Mouse (Mus musculus) MEL (cell line): ENCODE measurements around the gene Capn3. TPM values are rescaled to one million over a fixed set of nuclear protein-coding genes. Genes with fewer than 3 reads are reported as not detected.

Source experiments
- DNase-seq: peaks from one replicate; pipeline ENCODE4 v3.0.0; 2011; ENCODE audit warnings: low read depth, low spot score
- H3K27ac ChIP-seq: 2 replicates; pipeline ENCODE4 v1.5.1; 2012; ENCODE audit warnings: low read depth, mild to moderate bottlenecking, control low read depth, low read length, moderate library complexity; ENCODE audit not compliant: control insufficient read depth
- H3K27me3 ChIP-seq, 2 experiments: fragments of 150-350 bp in 1 of 2; sonication (generic) in 1 of 2; 2 replicates each; pipeline ENCODE4 v1.6.1; 2012; ENCODE audit warnings: low read length in 2 of 2, mild to moderate bottlenecking in 2 of 2, improper control_type of control experiment in 1 of 2, moderate library complexity in 1 of 2; ENCODE audit not compliant: insufficient read depth in 2 of 2, control insufficient read depth in 1 of 2
- H3K36me3 ChIP-seq, 2 experiments: 2 replicates each; pipeline ENCODE4 v1.6.1; 2012 to 2014; ENCODE audit warnings: low read length in 2 of 2, improper control_type of control experiment in 1 of 2, inconsistent platforms in 1 of 2, mild to moderate bottlenecking in 1 of 2; ENCODE audit not compliant: insufficient read depth in 2 of 2, control insufficient read depth in 1 of 2
- H3K4me1 ChIP-seq, 2 experiments: fragments of 150-350 bp in 1 of 2; sonication (generic) in 1 of 2; 2 replicates each; pipeline ENCODE4 v1.6.1; 2012; ENCODE audit warnings: low read length in 2 of 2, improper control_type of control experiment in 1 of 2, mild to moderate bottlenecking in 1 of 2; ENCODE audit not compliant: insufficient read depth in 2 of 2, control insufficient read depth in 1 of 2
- H3K4me3 ChIP-seq, 2 experiments: fragments of 150-350 bp in 1 of 2; sonication (generic) in 1 of 2; 2 replicates each; pipeline ENCODE4 v1.5.1; 2012; ENCODE audit warnings: low read depth in 2 of 2, low read length in 2 of 2, mild to moderate bottlenecking in 2 of 2, moderate library complexity in 2 of 2, control low read depth in 1 of 2, improper control_type of control experiment in 1 of 2; ENCODE audit not compliant: control insufficient read depth in 1 of 2, insufficient read depth in 1 of 2
- H3K79me2 ChIP-seq: 2 replicates; pipeline ENCODE4 v1.6.1; 2012; ENCODE audit warnings: mild to moderate bottlenecking, low read length, moderate library complexity; ENCODE audit not compliant: control insufficient read depth, poor library complexity, insufficient read depth
- H3K9ac ChIP-seq: 2 replicates; pipeline ENCODE4 v1.6.1; 2012; ENCODE audit warnings: low read depth, mild to moderate bottlenecking, control low read depth, low read length, moderate library complexity; ENCODE audit not compliant: control insufficient read depth, poor library complexity, severe bottlenecking
- H3K9me3 ChIP-seq: fragments of 150-350 bp; sonication (generic); replicated peaks from 2 replicates; pipeline ENCODE4 v1.6.1; 2012; ENCODE audit warnings: mild to moderate bottlenecking, low read length, improper control_type of control experiment, moderate library complexity; ENCODE audit not compliant: insufficient read depth
- BHLHE40 ChIP-seq: IDR thresholded peaks from 2 replicates; pipeline ENCODE4 v1.6.1; 2012; ENCODE audit warnings: low read depth, mild to moderate bottlenecking, inconsistent platforms, low read length, improper control_type of control experiment, borderline replicate concordance
- CHD1 ChIP-seq: IDR thresholded peaks from 2 replicates; pipeline ENCODE4 v1.6.1; 2012; ENCODE audit warnings: low read depth, mild to moderate bottlenecking, inconsistent platforms, low read length, improper control_type of control experiment
- CTCF ChIP-seq, 3 experiments: IDR thresholded peaks in 2 of 3; conservative IDR thresholded peaks in 1 of 3; 2 replicates each; pipeline ENCODE4 v1.5.1; 2011 to 2012; ENCODE audit warnings: low read length in 3 of 3, low read depth in 2 of 3, mild to moderate bottlenecking in 2 of 3, improper control_type of control experiment in 1 of 3, inconsistent platforms in 1 of 3, mixed read lengths in 1 of 3, moderate library complexity in 1 of 3; ENCODE audit not compliant: control insufficient read depth in 1 of 3, insufficient read depth in 1 of 3, poor library complexity in 1 of 3, severe bottlenecking in 1 of 3
- ELF1 ChIP-seq: IDR thresholded peaks from 2 replicates; pipeline ENCODE4 v1.6.1; 2014; ENCODE audit warnings: low read depth, mild to moderate bottlenecking, inconsistent platforms, low read length, improper control_type of control experiment, moderate library complexity
- ETS1 ChIP-seq: IDR thresholded peaks from 2 replicates; pipeline ENCODE4 v1.6.1; 2012; ENCODE audit warnings: low read depth, mild to moderate bottlenecking, inconsistent platforms, low read length, improper control_type of control experiment, moderate library complexity
- GATA1 ChIP-seq: IDR thresholded peaks from 2 replicates; pipeline ENCODE4 v1.6.1; 2011; ENCODE audit warnings: low read depth, low read length, improper control_type of control experiment
- MAFK ChIP-seq: IDR thresholded peaks from 2 replicates; pipeline ENCODE4 v1.6.1; 2011; ENCODE audit warnings: low read depth, mild to moderate bottlenecking, low read length, improper control_type of control experiment, borderline replicate concordance
- MAX ChIP-seq: IDR thresholded peaks from 2 replicates; pipeline ENCODE4 v1.6.1; 2011; ENCODE audit warnings: low read length, improper control_type of control experiment
- MAZ ChIP-seq: IDR thresholded peaks from 2 replicates; pipeline ENCODE4 v1.6.1; 2012; ENCODE audit warnings: low read depth, mild to moderate bottlenecking, inconsistent platforms, low read length, improper control_type of control experiment
- MEF2A ChIP-seq: IDR thresholded peaks from 2 replicates; pipeline ENCODE4 v1.6.1; 2014; ENCODE audit warnings: low read depth, mild to moderate bottlenecking, inconsistent platforms, low read length, improper control_type of control experiment; ENCODE audit not compliant: poor library complexity, insufficient replicate concordance, severe bottlenecking; ENCODE audit errors: extremely low read depth
- MXI1 ChIP-seq: IDR thresholded peaks from 2 replicates; pipeline ENCODE4 v1.6.1; 2011; ENCODE audit warnings: mild to moderate bottlenecking, low read depth, low read length, improper control_type of control experiment
- NELFE ChIP-seq: IDR thresholded peaks from 2 replicates; pipeline ENCODE4 v1.6.1; 2011; ENCODE audit warnings: low read depth, low read length, improper control_type of control experiment
- RAD21 ChIP-seq: IDR thresholded peaks from 2 replicates; pipeline ENCODE4 v1.6.1; 2011; ENCODE audit warnings: mild to moderate bottlenecking, low read depth, low read length, improper control_type of control experiment
- RCOR1 ChIP-seq: IDR thresholded peaks from 2 replicates; pipeline ENCODE4 v1.6.1; 2012; ENCODE audit warnings: low read depth, mild to moderate bottlenecking, inconsistent platforms, low read length, improper control_type of control experiment
- SIN3A ChIP-seq: IDR thresholded peaks from 2 replicates; pipeline ENCODE4 v1.6.1; 2012; ENCODE audit warnings: low read length, improper control_type of control experiment, inconsistent platforms
- SMC3 ChIP-seq: IDR thresholded peaks from 2 replicates; pipeline ENCODE4 v1.6.1; 2011; ENCODE audit warnings: low read depth, low read length, improper control_type of control experiment
- TBP ChIP-seq: IDR thresholded peaks from 2 replicates; pipeline ENCODE4 v1.8.0; 2011; ENCODE audit warnings: low read depth, low read length, improper control_type of control experiment
- USF1 ChIP-seq: IDR thresholded peaks from 2 replicates; pipeline ENCODE4 v1.6.1; 2014; ENCODE audit warnings: low read depth, mild to moderate bottlenecking, inconsistent platforms, low read length, improper control_type of control experiment, moderate library complexity
- USF2 ChIP-seq, 2 experiments: IDR thresholded peaks; 2 replicates each; pipeline ENCODE4 v1.6.1; 2011 to 2012; ENCODE audit warnings: improper control_type of control experiment in 2 of 2, low read length in 2 of 2, borderline replicate concordance in 1 of 2, inconsistent platforms in 1 of 2, low read depth in 1 of 2, mild to moderate bottlenecking in 1 of 2; ENCODE audit not compliant: insufficient read depth in 1 of 2
- ZNF384 ChIP-seq: IDR thresholded peaks from 2 replicates; pipeline ENCODE4 v1.6.1; 2012; ENCODE audit warnings: low read depth, mild to moderate bottlenecking, inconsistent platforms, low read length, improper control_type of control experiment
- polyA plus RNA-seq, 2 experiments: library from polyadenylated mRNA; stranded (reverse) in 1 of 2; unstranded in 1 of 2; fragments of >175 nt in 1 of 2; fragments of >200 nt in 1 of 2; gene quantifications; 2 replicates each; pipeline versions ENCODE4 v1.2.1 to v1.2.4; 2012; ENCODE audit warnings: low replicate concordance in 2 of 2, low read depth in 1 of 2; ENCODE audit not compliant: insufficient read length in 2 of 2, insufficient read depth in 1 of 2, missing spikeins in 1 of 2
- total RNA-seq: library from RNA; depleted of rRNA; stranded (reverse); fragments of 300-350 nt; gene quantifications from 2 replicates; pipeline ENCODE4 v1.2.3, GENCODE M21; 2012

Capn3 gene
- total and polyA plus RNA-seq, 3 experiments, result not detected

- Histone ChIP-seq H3K27me3 (no peaks in the 10 kb centered on the region), H3K4me3 (no peak overlapping the region), H3K27ac (no peak overlapping the region), H3K9ac (no peak overlapping the region), H3K4me1 (no peaks in the 10 kb centered on the region), H3K79me2 (no peaks in the 10 kb centered on the region), H3K9me3 (no peaks in the 10 kb centered on the region), H3K36me3 (no peaks in the 10 kb centered on the region)
- DNase-seq, result no peak
- TF ChIP-seq MAX (no peak), BHLHE40 (no peak), SMC3 (no peak), CTCF (IDR thresholded peaks at IDR 0.05 in 2 of 3, conservative IDR thresholded peaks at IDR 0.05 in 1 of 3; ENCODE audit: control insufficient read depth in 1 of 3, insufficient read depth in 1 of 3, low read depth in 2 of 3, low read length in 3 of 3, poor library complexity in 1 of 3, severe bottlenecking in 1 of 3) (no peak), NELFE (no peak), ELF1 (no peak)
These were observed 37.4 kb downstream of the Capn3 start for GRCm38 (mm10) chr2:120493254-120493653.

- no peak overlapping the region for H3K4me3 ChIP-seq
- no peak overlapping the region for H3K27ac ChIP-seq
- no peak overlapping the region for H3K9ac ChIP-seq
- H3K4me1 ChIP-seq, result no peaks in the 10 kb centered on the region
- H3K27me3 ChIP-seq, result no peaks in the 10 kb centered on the region
- no peak for DNase-seq
- H3K36me3 ChIP-seq, result no peaks in the 10 kb centered on the region
- no peaks in the 10 kb centered on the region for H3K79me2 ChIP-seq
- H3K9me3 ChIP-seq, result no peaks in the 10 kb centered on the region
- TF ChIP-seq RCOR1 (no peak), USF1 (peak; percentile 37; the same call in 1 of the 2 replicates)
These were observed 40.7 kb downstream of the Capn3 start for GRCm38 (mm10) chr2:120496511-120496910.

- Histone ChIP-seq H3K9ac (no peak overlapping the region), H3K4me3 (no peak overlapping the region), H3K9me3 (no peaks in the 10 kb centered on the region), H3K79me2 (no peaks in the 10 kb centered on the region), H3K27me3 (no peaks in the 10 kb centered on the region)
- DNase-seq, result no peak
- TF ChIP-seq MAFK (no peak), GATA1 (no peak), MEF2A (no peak), CHD1 (no peak), USF1 (no peak), ETS1 (no peak), RAD21 (no peak), TBP (no peak), USF2 (IDR thresholded peaks at IDR 0.05; ENCODE audit: borderline replicate concordance in 1 of 2, insufficient read depth in 1 of 2, low read depth in 1 of 2, low read length in 2 of 2) (no peak), MAZ (no peak), ZNF384 (no peak), NELFE (no peak), SIN3A (no peak), MXI1 (no peak), SMC3 (no peak)
- TF ChIP-seq, all 39 proteins: peak for 0
- Histone ChIP-seq H3K4me1 (no peaks in the 10 kb centered on the region), H3K36me3 (no peaks in the 10 kb centered on the region), H3K27ac (no peak overlapping the region)
These were observed 44.2 kb downstream of the Capn3 start for GRCm38 (mm10) chr2:120499971-120500471.
